Mouse (Mus musculus): ENCODE results near the gene Gfap. TPM values are rescaled to one million over a fixed set of nuclear protein-coding genes. Genes with fewer than 3 reads are reported as not detected.

The Gfap gene
- polyA plus RNA-seq, 1 experiment from 2014 or later = 1.3 TPM

GRCm38 (mm10) chr11:102902107-102902506 is 1.4 kb upstream of the Gfap start:
- H3K36me3 ChIP-seq (ENCODE audit: control insufficient read depth, insufficient read depth) = 0 out of 2 replicates have a peak, but pooled peaks cover 2% of the 10 kb centered on the region
- H3K4me2 ChIP-seq (ENCODE audit: low read length) = no peak overlapping the region
- WGBS = 75% methylated on average over 5 of the region's 5 CpGs
- peaks cover 8% of the 10 kb centered on the region; the same call in 1 of the 2 replicates for H3K4me1 ChIP-seq (replicated peaks; ENCODE audit: control insufficient read depth, insufficient read depth, low read length)
- no peak overlapping the region for H3K9ac ChIP-seq (replicated peaks; ENCODE audit: low read depth, low read length)
- H3K27me3 ChIP-seq (replicated peaks; ENCODE audit: control insufficient read depth, insufficient read depth, low read length) = no peaks in the 10 kb centered on the region
- no peaks in the 10 kb centered on the region for H3K9me3 ChIP-seq (ENCODE audit: control insufficient read depth, low read length)
- no peak overlapping the region for H3K27ac ChIP-seq (ENCODE audit: low read length)
- H3K4me3 ChIP-seq (replicated peaks; ENCODE audit: low read length) = no peak overlapping the region
- no peak for ATAC-seq

DNA sequence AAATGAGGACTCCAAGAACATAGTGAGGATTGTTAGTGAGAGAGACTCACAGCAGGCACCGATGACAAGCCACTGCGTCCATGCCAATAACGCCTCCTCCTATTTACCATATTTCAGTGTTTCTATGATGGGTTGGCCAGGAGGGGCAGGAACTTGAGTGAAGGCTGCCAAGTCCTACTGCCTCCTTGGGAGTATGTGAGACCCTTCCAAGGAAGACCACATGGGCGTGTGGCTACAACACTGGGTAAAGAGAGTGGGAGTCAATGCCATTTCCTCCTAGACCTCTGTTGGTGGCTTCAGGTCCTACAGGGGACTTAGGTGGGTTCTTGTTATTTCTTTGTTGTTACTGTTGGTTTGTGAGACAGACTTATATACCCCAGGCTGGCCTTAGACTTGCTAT is 487 bp upstream of the Gfap start:
- Histone ChIP-seq H3K27ac (ENCODE audit: low read length) (no peak overlapping the region), H3K9me3 (ENCODE audit: control insufficient read depth, low read length) (no peaks in the 10 kb centered on the region), H3K9ac (replicated peaks; ENCODE audit: low read depth, low read length) (no peak overlapping the region), H3K4me2 (ENCODE audit: low read length) (no peak overlapping the region), H3K4me1 (replicated peaks; ENCODE audit: control insufficient read depth, insufficient read depth, low read length) (peaks cover 8% of the 10 kb centered on the region; the same call in 1 of the 2 replicates), H3K4me3 (replicated peaks; ENCODE audit: low read length) (no peak overlapping the region), H3K36me3 (ENCODE audit: control insufficient read depth, insufficient read depth) (no peaks in the 10 kb centered on the region), H3K27me3 (replicated peaks; ENCODE audit: control insufficient read depth, insufficient read depth, low read length) (no peaks in the 10 kb centered on the region)
- WGBS = 41% methylated on average over 4 of the region's 4 CpGs
- ATAC-seq = no peak

- peaks cover 8% of the 10 kb centered on the region; the same call in 1 of the 2 replicates for H3K4me1 ChIP-seq (replicated peaks; ENCODE audit: control insufficient read depth, insufficient read depth, low read length)
- H3K4me3 ChIP-seq (replicated peaks; ENCODE audit: low read length) = no peak overlapping the region
- WGBS = 40% methylated on average over 9 of the region's 9 CpGs
- no peaks in the 10 kb centered on the region for H3K9me3 ChIP-seq (ENCODE audit: control insufficient read depth, low read length)
- H3K9ac ChIP-seq (replicated peaks; ENCODE audit: low read depth, low read length) = 0 out of 2 replicates have a peak overlapping the region, but pooled peaks have one; percentile 15
- no peaks in the 10 kb centered on the region for H3K36me3 ChIP-seq (ENCODE audit: control insufficient read depth, insufficient read depth)
- peak; percentile 90 for ATAC-seq
- no peak overlapping the region; the same call in 1 of the 2 replicates for H3K27ac ChIP-seq (ENCODE audit: low read length)
- peaks cover 4% of the 10 kb centered on the region for H3K27me3 ChIP-seq (replicated peaks; ENCODE audit: control insufficient read depth, insufficient read depth, low read length)
- H3K4me2 ChIP-seq (ENCODE audit: low read length) = no peak overlapping the region
Observed at GRCm38 (mm10) chr11:102898408-102898807, 2.3 kb downstream of the Gfap start.

DNA sequence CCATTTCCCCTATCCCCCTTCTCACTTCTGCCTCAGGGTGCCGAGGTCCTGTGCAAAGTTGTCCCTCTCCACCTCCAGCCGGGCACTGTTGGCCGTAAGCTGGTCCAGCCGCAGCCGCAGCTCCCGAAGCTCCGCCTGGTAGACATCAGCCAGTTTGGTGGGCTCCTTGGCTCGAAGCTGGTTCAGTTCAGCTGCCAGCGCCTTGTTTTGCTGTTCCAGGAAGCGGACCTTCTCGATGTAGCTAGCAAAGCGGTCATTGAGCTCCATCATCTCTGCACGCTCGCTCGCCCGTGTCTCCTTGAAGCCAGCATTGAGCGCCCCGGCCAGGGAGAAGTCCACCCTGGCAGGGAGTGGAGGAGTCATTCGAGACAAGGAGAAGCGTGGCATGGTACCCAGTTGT is 4.1 kb downstream of the Gfap start:
- Histone ChIP-seq H3K36me3 (ENCODE audit: control insufficient read depth, insufficient read depth) (no peaks in the 10 kb centered on the region), H3K4me3 (replicated peaks; ENCODE audit: low read length) (no peak overlapping the region), H3K4me2 (ENCODE audit: low read length) (no peak overlapping the region), H3K27ac (ENCODE audit: low read length) (no peak overlapping the region), H3K9ac (replicated peaks; ENCODE audit: low read depth, low read length) (no peak overlapping the region), H3K4me1 (replicated peaks; ENCODE audit: control insufficient read depth, insufficient read depth, low read length) (peaks cover 14% of the 10 kb centered on the region), H3K27me3 (replicated peaks; ENCODE audit: control insufficient read depth, insufficient read depth, low read length) (peaks cover 7% of the 10 kb centered on the region), H3K9me3 (ENCODE audit: control insufficient read depth, low read length) (no peaks in the 10 kb centered on the region)
- no peak for ATAC-seq
- WGBS = 74% methylated on average over 20 of the region's 20 CpGs

DNA sequence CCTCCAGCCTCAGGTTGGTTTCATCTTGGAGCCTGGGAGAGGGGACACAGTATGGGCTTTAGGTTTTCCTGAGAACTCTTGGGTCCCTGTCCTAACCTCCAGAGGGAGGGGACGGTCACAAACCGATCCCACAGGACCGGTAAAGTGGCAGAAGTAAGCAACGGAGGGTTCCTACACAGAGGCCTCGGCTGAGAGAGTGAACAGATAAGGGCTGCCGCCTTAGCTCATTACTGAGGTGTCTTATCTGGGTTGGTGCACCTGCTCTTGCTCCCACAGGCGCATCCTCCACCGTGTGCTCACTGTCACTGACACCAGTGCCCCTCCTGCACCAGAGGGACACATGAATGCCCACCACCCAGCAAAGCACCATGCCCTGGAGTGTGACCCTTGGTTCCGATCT is 4.9 kb downstream of the Gfap start:
- Histone ChIP-seq H3K27ac (ENCODE audit: low read length) (no peak overlapping the region), H3K4me3 (replicated peaks; ENCODE audit: low read length) (no peak overlapping the region), H3K9me3 (ENCODE audit: control insufficient read depth, low read length) (no peaks in the 10 kb centered on the region), H3K4me2 (ENCODE audit: low read length) (no peak overlapping the region), H3K27me3 (replicated peaks; ENCODE audit: control insufficient read depth, insufficient read depth, low read length) (peaks cover 7% of the 10 kb centered on the region), H3K36me3 (ENCODE audit: control insufficient read depth, insufficient read depth) (no peaks in the 10 kb centered on the region), H3K9ac (replicated peaks; ENCODE audit: low read depth, low read length) (no peak overlapping the region), H3K4me1 (replicated peaks; ENCODE audit: control insufficient read depth, insufficient read depth, low read length) (peaks cover 11% of the 10 kb centered on the region)
- ATAC-seq = no peak
- 86% methylated on average over 9 of the region's 9 CpGs for WGBS

DNA sequence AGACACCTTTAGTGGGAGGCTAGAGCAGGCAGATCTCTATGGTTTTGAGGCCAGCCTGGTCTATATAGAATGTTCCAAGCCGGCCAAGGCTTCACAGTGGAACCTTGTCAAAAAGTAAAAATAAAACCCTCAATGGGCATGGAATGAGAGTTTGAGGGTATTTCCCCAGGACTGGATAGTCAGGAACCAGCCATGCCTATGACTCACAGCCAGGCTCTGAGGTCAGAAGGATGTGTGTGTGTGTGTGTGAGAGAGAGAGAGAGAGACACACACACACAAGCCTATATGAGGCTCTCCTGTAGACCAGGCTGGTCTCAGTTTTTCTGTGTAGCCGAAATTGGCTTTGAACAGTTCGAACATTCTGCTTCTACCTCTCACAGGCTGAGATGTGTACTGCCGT is 6.0 kb downstream of the Gfap start:
- no peak overlapping the region for H3K4me2 ChIP-seq (ENCODE audit: low read length)
- H3K9ac ChIP-seq (replicated peaks; ENCODE audit: low read depth, low read length) = no peak overlapping the region
- H3K4me3 ChIP-seq (replicated peaks; ENCODE audit: low read length) = no peak overlapping the region
- no peak for ATAC-seq
- H3K36me3 ChIP-seq (ENCODE audit: control insufficient read depth, insufficient read depth) = no peaks in the 10 kb centered on the region
- WGBS = 87% methylated on average over 4 of the region's 4 CpGs
- H3K4me1 ChIP-seq (replicated peaks; ENCODE audit: control insufficient read depth, insufficient read depth, low read length) = peaks cover 11% of the 10 kb centered on the region
- no peaks in the 10 kb centered on the region for H3K9me3 ChIP-seq (ENCODE audit: control insufficient read depth, low read length)
- no peak overlapping the region for H3K27ac ChIP-seq (ENCODE audit: low read length)
- H3K27me3 ChIP-seq (replicated peaks; ENCODE audit: control insufficient read depth, insufficient read depth, low read length) = peaks cover 7% of the 10 kb centered on the region

- peaks cover 10% of the 10 kb centered on the region for H3K27me3 ChIP-seq (replicated peaks; ENCODE audit: control insufficient read depth, insufficient read depth, low read length)
- H3K4me1 ChIP-seq (replicated peaks; ENCODE audit: control insufficient read depth, insufficient read depth, low read length) = peaks cover 7% of the 10 kb centered on the region
- peak overlapping the region; percentile 34 for H3K4me2 ChIP-seq (ENCODE audit: low read length)
- WGBS = 3% methylated on average over 43 of the region's 43 CpGs
- H3K9me3 ChIP-seq (ENCODE audit: control insufficient read depth, low read length) = no peaks in the 10 kb centered on the region
- peak overlapping the region; percentile 16; the same call in 1 of the 2 replicates for H3K9ac ChIP-seq (replicated peaks; ENCODE audit: low read depth, low read length)
- H3K36me3 ChIP-seq (ENCODE audit: control insufficient read depth, insufficient read depth) = no peaks in the 10 kb centered on the region
- H3K4me3 ChIP-seq (replicated peaks; ENCODE audit: low read length) = peak overlapping the region; percentile 19; the same call in 1 of the 2 replicates
- H3K27ac ChIP-seq (ENCODE audit: low read length) = no peak overlapping the region
- no peak for ATAC-seq
Observed at GRCm38 (mm10) chr11:102893015-102893651, 7.6 kb downstream of the Gfap start.

DNA sequence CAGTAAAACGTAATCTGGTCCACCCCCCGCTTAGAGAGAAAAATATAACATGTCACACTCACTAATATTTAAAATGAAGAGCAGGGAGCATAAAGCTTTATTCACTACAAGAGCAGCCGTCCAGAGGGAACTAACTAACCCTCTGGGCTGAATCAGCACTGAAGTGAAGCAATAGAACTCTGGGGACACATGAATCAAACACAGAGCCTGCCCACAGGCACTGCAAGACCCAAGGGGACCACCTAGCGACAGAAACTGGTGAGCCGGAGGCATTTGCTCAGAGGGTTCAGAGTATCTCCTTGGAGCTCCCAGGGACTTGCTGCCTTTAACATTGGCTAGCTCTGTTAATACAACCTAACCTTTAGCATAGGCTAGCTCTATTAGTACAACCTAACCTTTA is 10.6 kb downstream of the Gfap start:
- Histone ChIP-seq H3K27me3 (replicated peaks; ENCODE audit: control insufficient read depth, insufficient read depth, low read length) (peaks cover 10% of the 10 kb centered on the region), H3K9ac (replicated peaks; ENCODE audit: low read depth, low read length) (no peak overlapping the region), H3K9me3 (ENCODE audit: control insufficient read depth, low read length) (no peaks in the 10 kb centered on the region), H3K36me3 (ENCODE audit: control insufficient read depth, insufficient read depth) (no peaks in the 10 kb centered on the region), H3K27ac (ENCODE audit: low read length) (no peak overlapping the region), H3K4me3 (replicated peaks; ENCODE audit: low read length) (no peak overlapping the region), H3K4me2 (ENCODE audit: low read length) (no peak overlapping the region), H3K4me1 (replicated peaks; ENCODE audit: control insufficient read depth, insufficient read depth, low read length) (peaks cover 8% of the 10 kb centered on the region)
- ATAC-seq = no peak
- WGBS = 72% methylated on average over 5 of the region's 5 CpGs

DNA sequence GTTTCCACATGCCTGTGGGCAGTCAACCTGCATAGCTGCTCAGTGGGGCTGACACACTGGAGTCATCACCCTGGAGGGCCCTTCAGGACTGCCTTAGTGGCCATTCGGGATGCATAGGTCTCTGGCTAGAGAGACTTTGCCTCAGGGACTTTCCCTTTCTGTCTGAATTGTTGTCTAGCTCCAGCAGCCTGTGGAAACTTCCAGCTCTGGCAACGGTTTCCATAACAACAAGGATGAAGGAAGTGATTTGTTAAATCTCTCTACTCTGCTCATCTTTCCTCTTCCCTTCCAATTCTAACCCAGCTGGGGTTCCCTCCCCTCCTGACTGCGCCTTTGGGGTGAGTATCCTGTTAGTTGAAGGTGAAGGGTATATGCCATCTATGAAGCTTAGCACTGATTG is 12.6 kb downstream of the Gfap start:
- peaks cover 6% of the 10 kb centered on the region for H3K4me1 ChIP-seq (replicated peaks; ENCODE audit: control insufficient read depth, insufficient read depth, low read length)
- H3K27ac ChIP-seq (ENCODE audit: low read length) = no peak overlapping the region
- H3K4me2 ChIP-seq (ENCODE audit: low read length) = no peak overlapping the region
- no peak for ATAC-seq
- H3K9ac ChIP-seq (replicated peaks; ENCODE audit: low read depth, low read length) = no peak overlapping the region
- no peak overlapping the region for H3K4me3 ChIP-seq (replicated peaks; ENCODE audit: low read length)
- WGBS = 62% methylated on average over 3 of the region's 3 CpGs
- H3K27me3 ChIP-seq (replicated peaks; ENCODE audit: control insufficient read depth, insufficient read depth, low read length) = peaks cover 6% of the 10 kb centered on the region; the same call in 1 of the 2 replicates
- H3K36me3 ChIP-seq (ENCODE audit: control insufficient read depth, insufficient read depth) = no peaks in the 10 kb centered on the region
- H3K9me3 ChIP-seq (ENCODE audit: control insufficient read depth, low read length) = no peaks in the 10 kb centered on the region
